Mouse (Mus musculus) layer of hippocampus, adult 9-10 months (tissue): ENCODE data around the gene Vwa8.
"Not testable (repeated sequence)": the region's sequence is repeated elsewhere in the genome, so short reads cannot be mapped to it uniquely, and the experiment has no call there.

ENCODE experiments used
- DNase-seq: peaks from one replicate; pipeline ENCODE4 v3.0.0; 2022; ENCODE audit warnings: low spot score

Gene Vwa8

DNA sequence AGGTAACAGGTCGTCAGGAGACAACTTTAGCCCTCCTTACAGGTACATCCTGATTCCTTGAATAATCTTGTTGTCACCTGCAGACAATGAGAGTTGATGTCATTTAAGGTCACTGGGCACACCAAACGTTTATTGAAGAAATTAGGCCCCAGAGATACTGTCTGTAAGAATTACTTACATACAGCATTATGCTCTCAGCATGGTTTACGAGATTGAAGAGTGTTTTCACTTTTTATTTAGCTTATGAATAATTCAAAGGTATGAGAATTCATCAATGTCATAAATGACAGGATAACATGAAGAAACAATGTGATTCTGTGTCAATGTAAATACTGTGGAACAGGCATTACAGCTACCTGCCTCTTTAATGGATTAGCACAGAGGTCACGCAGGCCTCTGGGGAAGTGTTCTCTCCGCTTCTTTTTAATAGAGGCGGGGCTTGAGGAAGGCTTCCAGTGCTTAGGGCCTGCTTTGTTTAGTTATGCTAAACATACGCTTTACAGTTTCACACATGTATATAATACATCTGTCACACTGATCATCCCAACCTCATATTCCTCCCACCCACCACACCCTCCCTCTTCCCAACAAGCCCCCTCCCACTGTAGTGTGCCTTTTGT, 37.2 kb downstream of the Vwa8 start:
- DNase-seq, result no peak

DNA sequence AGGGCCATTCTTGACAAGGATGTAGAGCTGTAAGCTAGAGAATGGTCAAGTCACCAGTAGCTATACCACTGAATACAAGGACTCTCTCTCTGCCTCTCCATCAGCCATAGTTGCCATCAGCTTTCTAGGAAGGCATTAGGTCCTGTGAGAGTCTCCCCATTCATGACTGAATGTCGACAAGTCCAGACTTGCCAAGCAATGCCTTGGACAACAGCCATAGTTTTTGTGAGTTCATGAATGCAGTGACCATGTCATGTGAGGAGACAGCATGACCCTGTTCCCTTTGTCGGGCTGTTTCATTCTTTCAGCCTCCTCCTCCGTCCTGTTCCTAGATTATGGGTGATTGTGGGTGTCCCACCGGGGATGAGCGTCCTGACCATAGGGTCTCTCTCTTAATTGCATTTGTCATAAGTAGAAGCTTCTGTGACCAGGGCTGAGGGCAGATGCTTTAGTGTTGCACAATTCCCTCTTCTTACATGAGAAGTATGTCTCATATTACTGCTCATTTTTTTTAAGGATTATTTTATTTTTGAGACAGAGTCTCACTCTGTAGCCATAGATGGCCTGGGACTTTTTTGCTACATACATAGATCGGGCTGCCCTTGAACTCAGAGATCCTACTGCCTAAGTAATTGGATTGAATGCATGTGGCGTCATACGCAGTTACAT, 37.8 kb downstream of the Vwa8 start:
- no peak for DNase-seq

DNA sequence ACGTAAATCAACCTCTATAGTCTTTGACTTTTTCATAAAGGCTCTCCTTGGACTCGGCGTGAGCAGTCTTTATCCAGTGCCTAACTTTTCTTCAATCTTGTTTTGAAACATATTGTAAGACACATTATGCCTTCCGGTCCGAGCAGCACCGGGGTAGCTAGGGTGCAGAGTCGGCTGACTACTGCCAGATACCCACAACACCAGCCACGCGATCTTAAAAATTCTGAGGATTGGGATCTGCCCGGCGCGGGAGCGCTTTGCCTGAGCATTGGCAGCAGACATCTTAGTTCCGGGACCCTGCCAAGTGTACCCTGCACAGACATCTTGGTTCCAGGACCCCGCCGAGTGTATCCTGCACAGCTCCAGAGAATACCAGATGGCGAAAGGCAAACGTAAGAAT, 38.6 kb downstream of the Vwa8 start:
- not testable (repeated sequence) for DNase-seq

DNA sequence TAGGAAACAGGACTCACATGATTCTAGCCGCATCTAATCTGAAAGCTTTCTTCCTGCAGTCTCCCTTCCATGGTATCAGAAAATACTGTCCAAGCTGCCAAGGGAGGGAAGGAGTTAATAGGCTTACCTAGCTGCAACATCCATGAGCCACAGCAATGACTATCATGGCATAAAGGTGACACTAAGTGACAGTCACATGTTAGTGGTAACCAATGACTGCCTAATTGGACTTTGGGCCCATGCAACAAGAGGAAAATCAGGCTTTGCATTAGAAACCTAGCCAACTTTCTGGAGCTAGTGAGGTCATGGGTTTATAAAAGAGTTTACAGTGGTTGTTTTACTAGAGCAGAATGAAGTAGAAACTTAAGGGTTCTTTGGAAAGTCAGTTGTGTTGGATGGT, 46.6 kb downstream of the Vwa8 start:
- no peak for DNase-seq

DNA sequence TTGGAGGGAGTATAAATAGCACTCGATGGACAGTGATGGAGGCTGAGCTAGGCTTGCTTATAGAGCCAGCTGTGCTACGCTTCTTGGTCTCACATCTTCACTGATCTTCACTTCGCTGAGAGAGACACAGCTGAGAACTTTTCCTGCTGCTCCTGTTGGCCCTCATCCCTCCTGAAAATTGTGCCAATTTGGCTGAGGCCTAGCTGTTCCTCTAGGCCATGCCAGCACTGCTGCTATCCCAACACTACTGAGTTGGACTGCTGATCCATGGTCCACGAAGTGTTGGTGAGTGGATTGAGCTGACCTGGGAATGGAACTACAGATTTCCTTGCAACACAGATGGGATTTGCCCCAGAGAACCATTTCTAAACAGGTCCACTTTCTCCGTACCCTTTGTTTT, 47.4 kb downstream of the Vwa8 start:
- no peak for DNase-seq

DNA sequence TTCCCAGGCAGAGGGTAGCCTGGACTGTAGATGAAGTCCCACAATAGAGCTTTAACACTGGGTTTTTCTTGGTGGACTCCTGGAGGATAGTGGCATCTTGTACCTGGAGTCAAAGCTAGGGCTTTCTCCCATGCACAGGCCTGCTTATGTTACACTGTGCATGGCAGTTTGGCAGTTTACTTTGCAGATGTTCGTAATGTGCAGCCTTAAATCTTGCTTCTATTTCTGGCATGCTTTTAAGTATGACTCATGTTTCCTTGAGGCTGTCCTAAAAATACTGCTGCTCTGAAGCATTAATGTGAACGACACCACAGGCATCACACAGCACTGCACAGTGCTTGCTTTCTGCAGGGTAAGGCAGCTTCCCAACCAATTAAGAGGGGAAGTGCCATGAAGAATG, 51.9 kb downstream of the Vwa8 start:
- no peak for DNase-seq

DNA sequence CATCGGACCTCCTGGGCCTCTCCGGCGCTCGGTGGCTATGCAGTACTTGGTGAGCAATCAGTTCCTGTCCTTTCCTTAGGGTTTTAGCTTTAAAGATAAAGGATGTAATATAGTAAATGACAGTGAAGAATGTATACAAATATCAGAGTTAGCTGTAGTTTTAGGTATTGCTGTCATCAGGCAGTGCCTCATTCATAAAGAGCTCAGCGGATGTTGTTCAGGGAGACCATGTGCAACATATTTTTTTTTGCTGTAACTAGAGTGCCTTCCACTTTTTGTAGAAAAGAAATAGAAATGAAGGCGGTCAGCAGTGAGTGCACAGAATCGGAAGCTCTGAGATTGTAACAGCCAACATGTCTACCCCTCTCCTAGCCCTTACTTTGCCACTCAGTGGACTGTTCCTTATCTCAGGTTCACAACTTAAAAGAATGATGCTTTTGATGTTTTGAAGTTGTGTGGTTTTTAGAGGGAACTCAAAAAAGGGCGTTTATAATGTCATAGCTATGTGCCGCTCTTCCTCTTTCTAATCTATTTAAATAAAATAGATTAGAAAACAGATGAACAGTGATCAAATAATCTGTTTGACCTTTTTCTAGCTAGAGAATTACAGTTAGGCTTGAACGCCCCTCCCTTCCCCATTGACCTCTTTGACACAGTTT, 59.5 kb downstream of the Vwa8 start:
- no peak for DNase-seq

DNA sequence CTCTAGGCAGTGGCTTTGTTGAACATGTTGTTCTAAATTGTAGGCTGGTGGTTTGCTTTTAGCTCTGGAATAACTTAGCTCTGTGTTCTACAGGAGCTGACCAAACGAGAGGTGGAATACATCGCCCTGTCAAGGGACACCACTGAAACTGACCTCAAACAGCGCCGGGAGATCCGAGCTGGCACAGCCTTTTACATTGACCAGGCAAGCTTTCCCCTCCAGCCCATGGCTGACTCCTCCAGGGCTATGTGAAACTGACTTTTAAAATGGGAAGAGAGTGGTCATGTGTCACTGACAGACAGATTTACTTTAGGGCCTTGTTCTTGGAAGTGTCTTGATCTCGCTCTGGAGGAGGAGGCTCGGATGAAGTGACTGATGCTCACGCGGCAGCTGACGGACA, 63.2 kb downstream of the Vwa8 start:
- DNase-seq, result no peak

DNA sequence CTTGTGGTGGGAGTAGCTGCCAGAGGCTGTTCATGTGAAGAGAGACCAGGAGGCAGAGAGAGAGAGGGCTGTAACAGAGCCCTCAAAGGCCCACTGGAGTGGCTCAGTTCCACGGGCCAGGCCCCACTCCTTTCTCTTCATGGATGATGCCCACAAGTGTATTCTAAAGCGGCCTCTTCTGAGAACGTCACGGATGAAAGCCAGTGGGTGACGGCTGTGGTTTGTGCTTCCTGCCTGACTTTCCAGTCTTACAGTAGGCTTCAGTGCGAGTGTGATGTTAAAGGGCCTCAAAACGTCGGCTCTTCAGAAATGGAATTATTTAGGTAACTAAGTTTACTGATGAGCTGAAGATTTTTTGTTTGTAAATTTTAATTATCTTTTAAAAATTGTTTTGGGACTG, 65.3 kb downstream of the Vwa8 start:
- no peak for DNase-seq

DNA sequence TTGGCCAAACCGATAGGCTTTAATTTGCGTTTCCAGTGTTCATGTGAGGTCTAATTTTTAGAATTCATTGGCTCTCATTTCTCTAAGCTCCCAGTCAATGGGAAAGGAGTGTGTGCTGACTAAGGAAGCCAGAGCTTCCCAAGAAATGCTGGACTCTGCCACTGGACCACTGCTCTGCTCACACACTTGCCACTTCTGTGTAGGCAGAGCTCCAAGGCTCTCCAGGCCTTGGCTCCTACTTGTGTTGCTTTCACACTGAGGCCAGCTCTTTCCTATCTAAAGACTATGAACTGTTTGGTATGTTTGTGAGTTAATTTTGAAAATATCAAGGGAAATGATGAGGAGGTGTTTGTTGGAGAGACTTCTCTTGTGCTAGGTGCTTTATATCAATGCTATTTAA, 67.8 kb downstream of the Vwa8 start:
- no peak for DNase-seq

DNA sequence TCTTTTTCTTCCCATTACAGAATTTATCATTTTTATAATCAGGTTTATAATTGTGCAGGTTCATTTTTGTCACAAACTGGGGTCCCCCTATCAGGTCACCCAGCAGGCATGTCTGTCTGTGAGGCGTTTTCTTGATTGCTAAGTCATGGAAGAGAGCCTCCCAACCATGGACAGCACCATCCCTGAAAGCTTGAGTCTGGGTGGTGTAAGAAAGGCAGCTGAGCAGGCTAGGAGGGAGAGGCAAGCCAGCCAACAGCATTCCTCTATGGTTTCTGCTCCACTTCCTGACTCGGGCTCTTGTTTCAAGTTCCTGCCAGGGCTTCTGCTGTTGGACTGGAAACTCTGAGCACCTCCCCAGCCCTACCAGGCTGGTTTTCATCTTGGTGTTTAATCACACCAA, 72.4 kb downstream of the Vwa8 start:
- DNase-seq, result no peak

DNA sequence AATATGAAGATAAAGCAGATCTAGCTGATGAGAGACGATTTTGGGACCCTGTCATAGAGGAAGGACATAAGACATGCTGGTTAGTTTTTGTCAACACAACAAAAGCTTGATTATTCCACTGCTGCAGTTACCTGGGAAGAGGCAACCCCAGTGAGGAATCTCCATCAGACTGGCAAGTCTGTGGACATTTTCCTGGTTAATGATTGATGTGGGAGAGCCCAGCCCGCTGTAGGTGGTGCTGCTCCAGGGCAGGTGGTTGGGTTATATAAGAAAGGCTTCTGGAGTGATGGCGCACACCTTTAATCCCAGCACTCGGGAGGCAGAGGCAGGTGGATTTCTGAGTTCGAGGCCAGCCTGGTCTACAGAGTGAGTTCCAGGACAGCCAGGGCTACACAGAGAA, 74.8 kb downstream of the Vwa8 start:
- DNase-seq, result no peak

DNA sequence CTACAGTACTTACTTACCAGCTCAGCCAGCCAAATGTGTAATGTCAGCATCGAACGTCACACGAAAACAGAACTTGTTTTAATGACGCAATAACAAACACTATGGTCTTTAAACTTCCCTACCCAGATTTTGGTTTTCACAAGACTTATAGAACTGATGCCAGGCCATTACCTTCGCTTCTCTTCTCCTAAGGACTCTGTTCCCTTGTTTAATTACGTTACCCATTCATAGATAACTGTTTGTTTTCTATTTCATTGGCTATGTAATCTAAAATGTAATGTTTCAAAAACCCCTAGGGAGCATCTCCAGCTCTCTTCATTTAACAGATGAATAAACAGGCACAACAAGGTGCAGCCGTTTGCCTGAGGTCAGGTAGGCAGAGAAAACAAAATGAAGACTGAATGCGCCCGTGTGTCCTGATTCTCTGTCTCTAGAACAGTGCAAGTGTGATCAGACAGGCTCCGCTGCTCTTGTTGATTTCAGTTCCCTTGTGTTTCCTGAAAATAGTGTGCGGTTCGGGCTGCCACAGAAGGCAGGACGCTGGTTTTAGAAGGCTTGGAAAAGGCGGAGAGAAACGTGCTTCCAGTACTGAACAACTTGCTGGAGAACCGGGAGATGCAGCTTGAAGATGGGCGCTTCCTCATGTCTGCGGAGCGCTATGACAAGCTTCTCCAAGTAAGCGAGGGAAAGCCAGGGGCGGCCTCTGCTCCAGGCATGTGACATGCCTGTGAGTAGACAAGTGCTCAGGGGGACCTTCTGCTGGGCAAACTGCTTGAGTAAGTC, 76.1 kb downstream of the Vwa8 start:
- no peak for DNase-seq

DNA sequence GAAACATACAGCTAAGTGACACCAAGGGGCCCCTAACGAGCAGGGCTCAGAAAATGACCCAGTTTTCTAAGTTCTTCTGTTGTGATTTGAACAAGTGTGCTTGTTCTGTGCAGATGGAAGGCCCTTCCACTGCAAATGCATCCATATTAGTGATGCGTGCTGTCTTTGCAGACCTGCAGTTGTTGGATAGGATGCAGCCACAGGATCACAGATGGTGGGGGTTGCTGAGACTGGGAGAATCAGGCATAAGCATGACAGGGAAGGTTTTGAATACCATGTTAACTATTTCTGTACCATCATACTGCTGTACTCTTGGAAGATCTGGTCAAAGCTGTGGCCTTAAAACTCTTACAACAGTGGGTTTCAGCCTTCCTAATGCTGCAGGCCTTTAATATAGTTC, 83.2 kb downstream of the Vwa8 start:
- DNase-seq, result no peak

DNA sequence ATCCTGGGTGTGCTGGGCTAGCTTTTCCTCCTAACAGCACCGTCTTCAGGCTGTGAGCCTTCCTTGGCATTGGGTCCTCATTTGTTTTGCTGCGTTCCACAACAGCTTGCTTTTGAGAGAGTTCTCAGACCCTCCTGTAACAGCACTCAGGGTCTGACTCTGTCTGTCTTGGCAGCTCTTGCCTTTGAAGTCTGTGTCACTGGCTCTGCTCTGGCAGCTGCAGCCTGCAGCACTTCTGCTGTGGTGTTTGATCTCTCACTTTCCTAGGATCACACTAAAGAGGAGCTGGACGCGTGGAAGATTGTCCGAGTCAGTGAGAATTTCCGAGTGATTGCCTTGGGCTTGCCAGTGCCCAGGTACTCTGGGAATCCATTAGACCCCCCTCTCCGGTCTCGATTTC, 84.5 kb downstream of the Vwa8 start:
- DNase-seq, result no peak

DNA sequence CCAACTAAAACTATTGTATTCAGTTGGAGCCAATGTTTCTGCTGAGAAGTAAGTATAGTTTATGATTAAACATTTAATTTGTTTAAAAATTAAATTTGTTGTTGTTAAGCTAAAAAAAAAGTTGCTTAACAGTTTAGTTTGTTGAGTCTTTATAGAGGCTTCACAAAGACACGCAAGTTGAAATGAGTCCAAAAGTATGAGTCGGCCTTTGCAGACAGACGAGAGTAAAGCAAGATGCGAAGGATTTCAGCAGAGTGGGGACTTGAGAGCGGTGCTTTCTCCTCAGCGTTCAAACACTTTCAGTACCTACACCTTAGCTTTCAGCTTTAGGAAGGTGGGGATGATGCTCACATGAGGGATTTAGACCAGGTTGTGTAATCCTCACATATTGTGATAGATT, 85.7 kb downstream of the Vwa8 start:
- DNase-seq, result no peak

DNA sequence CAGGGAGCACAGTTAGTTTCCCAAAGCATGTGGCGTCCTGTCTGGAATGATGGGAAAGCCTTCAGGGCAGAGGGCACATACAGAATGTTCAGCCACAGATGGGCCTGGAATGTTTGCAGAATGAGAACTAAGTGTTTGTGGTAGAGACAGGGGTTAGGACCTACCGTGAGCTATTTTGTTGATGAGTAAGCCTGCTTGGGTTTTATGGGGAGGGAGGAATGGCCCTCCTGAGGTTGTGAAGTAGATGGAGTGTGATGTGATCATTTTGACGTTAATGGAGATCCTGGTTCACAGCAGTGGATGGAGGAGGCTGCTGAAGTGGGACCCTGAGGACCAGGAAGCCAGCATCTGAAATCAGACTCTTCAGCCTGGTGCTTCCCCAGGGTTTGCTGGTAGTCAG, 86.9 kb downstream of the Vwa8 start:
- DNase-seq, result no peak

DNA sequence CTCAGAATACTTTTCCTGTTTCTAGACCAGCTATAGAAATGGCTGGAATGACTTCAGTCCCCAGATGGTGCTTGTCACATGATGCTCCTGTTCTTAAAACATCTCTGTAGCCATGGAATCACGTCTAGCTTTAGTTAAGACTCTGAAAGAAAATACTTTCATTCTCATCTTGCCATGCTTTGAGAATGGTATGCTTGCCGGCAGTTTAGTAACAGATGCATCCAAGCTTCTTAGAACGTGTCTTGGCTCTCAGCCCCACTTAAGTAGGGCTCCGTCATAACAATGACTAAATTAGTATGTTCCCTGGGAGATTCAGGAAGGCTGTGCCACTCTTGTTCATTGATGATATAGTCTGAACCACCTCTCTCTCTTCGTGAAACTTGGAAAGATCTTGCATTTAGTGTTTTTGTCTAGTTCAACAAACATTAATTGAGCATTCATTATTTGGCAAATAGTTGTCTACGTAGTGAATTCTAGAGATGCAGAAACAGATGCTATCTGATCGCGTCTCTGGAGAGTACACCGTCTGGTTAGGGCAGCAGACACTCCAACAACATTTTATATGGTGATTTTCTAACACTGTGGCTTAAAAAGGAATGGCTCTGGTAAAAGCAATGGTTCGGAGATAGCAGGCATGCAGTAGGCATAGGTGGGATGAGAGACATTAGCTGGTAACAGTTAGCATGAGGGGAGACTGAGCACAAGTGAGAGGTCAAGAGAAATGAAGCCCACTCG, 93.1 kb downstream of the Vwa8 start:
- DNase-seq, result peak; percentile 45

DNA sequence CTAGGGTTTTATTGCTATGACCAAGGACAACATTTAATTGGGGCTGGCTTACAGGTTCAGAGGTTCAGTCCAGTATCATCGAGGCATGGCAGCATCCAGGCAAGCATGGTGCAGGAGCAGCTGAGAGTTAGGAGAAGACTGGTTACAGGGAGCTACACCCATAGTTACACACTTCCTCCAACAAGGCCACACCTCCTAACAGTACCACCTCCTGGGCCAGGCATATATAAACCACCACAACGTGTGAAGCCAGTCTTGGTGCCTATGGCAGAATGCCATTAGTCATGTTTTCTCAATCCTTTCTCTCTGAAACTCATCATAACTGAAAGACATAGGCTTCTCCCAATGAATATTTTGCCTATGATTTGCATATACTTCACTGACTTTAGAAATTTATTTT, 106.9 kb downstream of the Vwa8 start:
- DNase-seq, result no peak

DNA sequence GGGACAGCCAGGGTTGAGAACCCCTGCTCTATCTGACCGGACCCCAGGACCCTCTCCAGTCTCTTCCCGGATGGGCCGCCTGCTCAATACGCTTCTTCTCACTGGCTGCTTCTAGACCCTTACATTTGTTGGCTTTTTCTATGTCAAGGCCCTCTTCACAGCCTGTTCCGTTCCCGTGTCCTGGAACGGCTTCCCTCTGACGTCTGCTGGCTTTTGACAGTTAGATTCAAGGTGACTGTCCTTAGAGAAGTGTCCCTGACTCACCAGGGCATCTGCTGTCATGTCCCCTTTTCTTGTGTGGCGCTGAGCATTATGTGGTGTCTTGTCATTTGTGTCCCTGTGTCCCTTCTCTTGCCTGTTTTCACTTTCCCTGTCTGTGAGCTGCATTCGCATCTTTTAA, 121.8 kb downstream of the Vwa8 start:
- no peak for DNase-seq

DNA sequence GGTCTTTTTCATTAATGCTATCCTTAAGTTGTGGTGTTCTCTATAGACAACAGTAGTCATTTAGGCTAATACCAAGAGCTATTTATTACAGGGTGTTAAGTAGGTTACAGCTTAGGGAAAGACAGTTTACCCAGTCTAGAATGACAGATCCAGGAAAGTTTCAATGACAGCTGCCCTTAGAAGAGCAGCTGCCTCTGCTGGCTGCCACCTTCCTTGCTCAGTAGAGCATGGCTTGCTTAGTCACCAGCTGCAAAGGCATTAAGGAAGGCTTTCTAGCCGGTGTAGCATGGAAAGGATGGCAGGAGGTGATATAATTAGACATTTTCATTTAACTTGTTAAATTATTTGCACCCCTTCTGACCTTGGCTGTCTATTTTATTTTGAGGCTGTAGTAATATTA, 123.6 kb downstream of the Vwa8 start:
- DNase-seq, result no peak

DNA sequence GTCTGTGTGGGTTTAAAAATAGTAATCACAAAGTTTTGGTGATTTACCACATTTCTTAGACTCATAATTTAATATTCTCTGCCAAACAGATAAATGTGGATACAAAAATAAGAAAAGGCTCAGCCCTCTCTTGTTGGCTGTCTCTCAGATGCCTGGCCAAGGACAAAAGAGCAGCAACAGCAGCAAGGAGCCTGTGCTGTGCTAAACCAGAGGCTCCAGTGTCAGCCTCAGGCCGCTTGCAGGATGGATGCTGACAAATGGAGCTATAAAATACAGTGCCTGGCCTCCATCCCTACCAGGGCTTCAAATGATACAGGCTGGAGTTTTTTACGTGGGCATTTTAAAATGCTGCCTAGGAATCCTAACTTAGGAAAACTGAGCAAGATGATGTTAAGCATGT, 134.3 kb downstream of the Vwa8 start:
- DNase-seq, result no peak
